Mouse (Mus musculus) kidney, embryonic 16.5 days (tissue): ENCODE results near the gene A830031A19Rik. TPM values are rescaled to one million over a fixed set of nuclear protein-coding genes. Genes with fewer than 3 reads are reported as not detected.

ENCODE experiments used
- ATAC-seq: fragments of 200-750 bp; cut with Nextera tagmentation; 2 replicates; pipeline ENCODE4 v1.8.0; 2017; ENCODE audit warnings: moderate TSS enrichment; ENCODE audit not compliant: low FRiP score, low TSS enrichment
- H3K27ac ChIP-seq: fragments of 300-500 bp; sonication (generic); 2 replicates; pipeline ENCODE4 v1.5.1; 2014; ENCODE audit warnings: low read length
- H3K27me3 ChIP-seq: fragments of 300-500 bp; sonication (generic); 2 replicates; pipeline ENCODE4 v1.6.1; 2014; ENCODE audit warnings: low read length, control low read depth, mixed read lengths; ENCODE audit not compliant: insufficient read depth
- H3K36me3 ChIP-seq: fragments of 300-500 bp; sonication (generic); 2 replicates; pipeline ENCODE4 v1.6.1; 2014; ENCODE audit warnings: low read length, control low read depth, mixed read lengths; ENCODE audit not compliant: insufficient read depth
- H3K4me1 ChIP-seq: fragments of 300-500 bp; sonication (generic); 2 replicates; pipeline ENCODE4 v1.6.1; 2014; ENCODE audit warnings: low read length, control low read depth, mixed read lengths; ENCODE audit not compliant: insufficient read depth
- H3K4me2 ChIP-seq: fragments of 300-500 bp; sonication (generic); replicated peaks from 2 replicates; pipeline ENCODE4 v1.6.1; 2014; ENCODE audit warnings: low read depth, low read length
- H3K4me3 ChIP-seq: fragments of 300-500 bp; sonication (generic); 2 replicates; pipeline ENCODE4 v1.5.1; 2014; ENCODE audit warnings: mild to moderate bottlenecking, low read length
- H3K9ac ChIP-seq: fragments of 300-500 bp; sonication (generic); replicated peaks from 2 replicates; pipeline ENCODE4 v1.6.1; 2014; ENCODE audit warnings: low read length
- H3K9me3 ChIP-seq: fragments of 300-500 bp; sonication (generic); 2 replicates; pipeline ENCODE4 v1.6.1; 2016; ENCODE audit warnings: low read length, control low read depth
- WGBS: fragments of 180-500 bp; shearing (Covaris S2); extraction: QIAGEN DNeasy Blood & Tissue Kit; methylation state at CpG from one replicate; pipeline ENCODE4 v1.1.7; 2014; 5-methylcytosine and 5-hydroxymethylcytosine counted together
- polyA plus RNA-seq: library from polyadenylated mRNA; unstranded; fragments of >200 nt; fragmentation: Nextera tagmentation; extraction: Ambion mirVana; gene quantifications from 2 replicates; pipeline ENCODE4 v1.2.1, GENCODE M21; 2015

Gene A830031A19Rik
- polyA plus RNA-seq, 1 experiment from 2014 or later, result not detected

DNA sequence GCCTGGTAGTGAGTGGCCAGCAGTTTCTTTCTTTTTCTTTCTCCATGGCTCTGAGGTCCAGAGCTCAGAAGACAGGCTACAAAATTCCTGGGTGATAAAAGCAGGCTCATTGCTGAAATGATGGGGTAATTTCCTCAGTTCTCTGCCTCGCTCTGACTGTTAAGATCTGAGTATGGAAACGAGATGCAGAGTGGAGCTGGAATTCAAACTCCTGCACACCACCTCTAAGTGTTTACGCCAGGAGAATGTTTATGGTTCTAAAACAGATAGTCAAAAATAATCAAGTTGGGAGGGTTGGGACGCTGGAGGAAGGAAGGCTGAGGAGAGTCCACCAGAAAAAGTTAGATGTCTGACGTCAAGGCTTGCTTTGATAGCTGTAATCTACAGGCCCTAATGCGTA, 10.6 kb downstream of the A830031A19Rik start:
- Histone ChIP-seq H3K4me2 (no peak overlapping the region), H3K27ac (no peak overlapping the region), H3K4me1 (peaks cover 12% of the 10 kb centered on the region), H3K9me3 (no peaks in the 10 kb centered on the region), H3K36me3 (no peaks in the 10 kb centered on the region), H3K9ac (no peak overlapping the region), H3K4me3 (no peak overlapping the region), H3K27me3 (peaks cover 78% of the 10 kb centered on the region)
- no peak for ATAC-seq
- 62% methylated on average over 6 of the region's 6 CpGs for WGBS

DNA sequence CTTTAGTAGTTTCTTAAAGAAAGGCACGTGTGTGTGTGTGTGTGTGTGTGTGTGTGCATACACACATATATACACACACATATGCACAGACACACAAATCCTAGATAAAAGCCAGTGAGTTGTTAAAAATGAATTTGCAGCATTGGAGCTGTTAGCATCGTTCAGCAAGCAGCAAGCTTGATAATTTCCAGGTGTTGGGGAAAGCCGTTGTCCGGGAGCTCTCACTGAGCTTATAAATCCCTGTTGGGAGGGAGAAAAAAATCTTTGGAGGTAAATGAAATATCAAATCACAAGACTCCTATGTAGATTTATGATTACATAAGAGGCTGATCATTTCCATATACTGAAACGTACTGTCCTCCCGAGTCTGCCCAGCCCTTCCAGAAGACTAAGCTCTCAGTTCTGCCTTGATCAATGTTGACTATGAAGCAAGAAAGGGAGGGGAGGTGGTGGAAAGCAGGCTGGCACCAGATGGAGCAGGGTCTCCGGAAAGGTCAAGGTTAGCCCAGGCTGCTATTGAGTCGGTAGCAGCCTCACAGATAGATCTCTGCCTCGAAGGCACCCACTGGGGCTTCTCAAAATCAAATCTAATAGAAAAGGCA, 12.3 kb downstream of the A830031A19Rik start:
- no peaks in the 10 kb centered on the region for H3K36me3 ChIP-seq
- no peak overlapping the region for H3K27ac ChIP-seq
- H3K9me3 ChIP-seq, result no peaks in the 10 kb centered on the region
- H3K4me1 ChIP-seq, result peaks cover 12% of the 10 kb centered on the region
- peaks cover 78% of the 10 kb centered on the region for H3K27me3 ChIP-seq
- no peak overlapping the region for H3K4me2 ChIP-seq
- H3K4me3 ChIP-seq, result no peak overlapping the region
- H3K9ac ChIP-seq, result no peak overlapping the region
- WGBS, result 37% methylated on average over 9 of the region's 9 CpGs
- no peak for ATAC-seq

DNA sequence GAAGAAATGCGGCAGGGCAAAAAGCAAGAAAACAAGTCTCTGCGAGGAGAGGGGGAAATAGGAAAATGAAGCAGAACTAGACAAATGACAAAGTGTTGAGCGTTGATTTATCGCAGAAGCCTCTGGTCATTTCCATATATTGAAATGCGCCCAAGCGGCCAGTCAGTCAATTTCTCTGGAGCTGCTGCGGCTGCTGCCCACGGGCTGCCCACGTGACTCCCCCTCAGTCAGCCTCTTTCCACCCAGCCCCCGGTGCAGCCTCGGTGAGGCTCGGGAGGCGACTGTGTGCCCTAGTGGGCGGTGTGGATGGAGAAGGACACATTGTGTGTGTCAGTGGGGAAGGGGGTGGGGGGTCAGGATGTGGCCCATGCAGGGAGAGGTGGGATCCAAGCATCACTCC, 13.0 kb downstream of the A830031A19Rik start:
- ATAC-seq, result no peak
- Histone ChIP-seq H3K9me3 (no peaks in the 10 kb centered on the region), H3K4me2 (peak overlapping the region; percentile 46), H3K36me3 (no peaks in the 10 kb centered on the region), H3K4me3 (peak overlapping the region; percentile 16; the same call in 1 of the 2 replicates), H3K27me3 (peaks cover 80% of the 10 kb centered on the region), H3K27ac (no peak overlapping the region), H3K9ac (no peak overlapping the region), H3K4me1 (peaks cover 12% of the 10 kb centered on the region)
- 3% methylated on average over 13 of the region's 14 CpGs for WGBS

DNA sequence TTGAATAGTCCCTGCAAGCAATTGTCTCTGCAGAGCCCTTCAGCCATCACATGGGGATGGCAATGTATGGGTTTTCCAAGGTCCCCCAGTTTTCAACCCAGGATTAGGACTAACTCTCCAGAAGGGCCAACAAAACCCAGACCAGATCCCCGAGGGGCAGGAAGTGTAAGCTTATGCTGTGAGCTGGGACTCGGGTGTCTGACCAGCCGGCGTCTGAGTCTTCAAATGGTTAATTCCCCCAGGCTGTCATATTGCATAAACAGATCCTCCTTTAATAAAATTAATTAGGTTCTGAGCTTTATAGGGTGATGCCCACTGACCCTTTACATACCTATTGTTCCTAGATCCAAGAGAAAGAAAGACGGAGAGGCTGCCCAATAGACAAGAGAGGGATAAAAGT, 14.4 kb downstream of the A830031A19Rik start:
- Histone ChIP-seq H3K9me3 (no peaks in the 10 kb centered on the region), H3K4me3 (peak overlapping the region; percentile 7), H3K36me3 (no peaks in the 10 kb centered on the region), H3K4me1 (peaks cover 12% of the 10 kb centered on the region), H3K9ac (no peak overlapping the region), H3K27ac (no peak overlapping the region), H3K27me3 (peaks cover 69% of the 10 kb centered on the region), H3K4me2 (no peak overlapping the region)
- 3% methylated on average over 5 of the region's 5 CpGs for WGBS
- ATAC-seq, result no peak

GRCm38 (mm10) chr11:24059137-24059536, 15.7 kb downstream of the A830031A19Rik start:
- no peaks in the 10 kb centered on the region for H3K36me3 ChIP-seq
- H3K27ac ChIP-seq, result no peak overlapping the region
- ATAC-seq, result no peak
- 33% methylated on average over 1 of the region's 1 CpGs for WGBS
- H3K9ac ChIP-seq, result no peak overlapping the region
- peaks cover 12% of the 10 kb centered on the region for H3K4me1 ChIP-seq
- H3K9me3 ChIP-seq, result no peaks in the 10 kb centered on the region
- peaks cover 60% of the 10 kb centered on the region for H3K27me3 ChIP-seq
- no peak overlapping the region for H3K4me2 ChIP-seq
- H3K4me3 ChIP-seq, result no peak overlapping the region

GRCm38 (mm10) chr11:24052882-24053281, 22.0 kb downstream of the A830031A19Rik start:
- H3K36me3 ChIP-seq, result no peaks in the 10 kb centered on the region
- ATAC-seq, result no peak
- 67% methylated on average over 6 of the region's 6 CpGs for WGBS

DNA sequence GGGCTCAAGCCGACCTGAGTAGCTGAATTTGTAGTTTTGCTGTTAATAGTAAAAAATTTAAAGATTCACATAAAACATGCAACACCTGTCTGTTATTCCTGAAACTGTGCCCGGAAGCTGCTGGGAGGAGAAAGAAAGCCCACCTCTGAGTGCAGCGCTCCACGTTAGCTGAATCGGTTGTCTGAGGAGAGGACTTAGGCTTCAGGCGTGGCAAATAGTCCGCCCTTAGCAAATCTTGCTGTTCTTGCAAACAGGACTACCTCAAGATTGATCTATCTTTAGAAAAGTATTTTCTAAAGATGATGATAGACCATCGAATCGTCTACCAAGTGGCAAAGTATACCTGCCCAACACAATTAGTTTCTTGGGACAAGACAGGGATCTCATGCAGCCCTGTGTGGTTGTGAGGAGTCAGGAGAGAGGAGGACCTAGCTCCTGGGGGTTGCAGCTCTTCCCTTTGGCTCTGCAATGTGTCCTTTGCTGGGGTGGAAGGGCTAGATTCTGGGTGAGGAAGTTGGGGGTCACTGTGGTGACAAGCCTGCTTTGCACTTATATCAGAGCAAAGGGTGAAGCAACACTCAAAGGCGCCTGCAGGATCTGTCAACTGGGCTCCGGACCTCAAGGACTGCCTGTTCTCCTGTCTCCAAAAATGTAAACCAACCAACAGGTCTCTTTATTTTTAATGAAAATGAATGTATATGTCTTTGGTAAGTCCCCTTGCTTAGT, 24.7 kb downstream of the A830031A19Rik start:
- Histone ChIP-seq H3K4me3 (no peak overlapping the region), H3K9me3 (no peaks in the 10 kb centered on the region; the same call in 1 of the 2 replicates), H3K27ac (no peak overlapping the region), H3K9ac (no peak overlapping the region), H3K27me3 (peaks cover 5% of the 10 kb centered on the region; the same call in 1 of the 2 replicates), H3K4me1 (no peaks in the 10 kb centered on the region), H3K4me2 (no peak overlapping the region), H3K36me3 (no peaks in the 10 kb centered on the region)
- 78% methylated on average over 11 of the region's 11 CpGs for WGBS
- no peak for ATAC-seq

More at GRCm38 (mm10) chr11:24052882-24053281, 22.0 kb downstream of the A830031A19Rik start:
- no peak overlapping the region for H3K9ac ChIP-seq
- H3K4me1 ChIP-seq, result no peaks in the 10 kb centered on the region
- peaks cover 8% of the 10 kb centered on the region for H3K27me3 ChIP-seq
- H3K4me2 ChIP-seq, result no peak overlapping the region
- H3K9me3 ChIP-seq, result no peaks in the 10 kb centered on the region; the same call in 1 of the 2 replicates
- H3K27ac ChIP-seq, result no peak overlapping the region
- no peak overlapping the region for H3K4me3 ChIP-seq

DNA sequence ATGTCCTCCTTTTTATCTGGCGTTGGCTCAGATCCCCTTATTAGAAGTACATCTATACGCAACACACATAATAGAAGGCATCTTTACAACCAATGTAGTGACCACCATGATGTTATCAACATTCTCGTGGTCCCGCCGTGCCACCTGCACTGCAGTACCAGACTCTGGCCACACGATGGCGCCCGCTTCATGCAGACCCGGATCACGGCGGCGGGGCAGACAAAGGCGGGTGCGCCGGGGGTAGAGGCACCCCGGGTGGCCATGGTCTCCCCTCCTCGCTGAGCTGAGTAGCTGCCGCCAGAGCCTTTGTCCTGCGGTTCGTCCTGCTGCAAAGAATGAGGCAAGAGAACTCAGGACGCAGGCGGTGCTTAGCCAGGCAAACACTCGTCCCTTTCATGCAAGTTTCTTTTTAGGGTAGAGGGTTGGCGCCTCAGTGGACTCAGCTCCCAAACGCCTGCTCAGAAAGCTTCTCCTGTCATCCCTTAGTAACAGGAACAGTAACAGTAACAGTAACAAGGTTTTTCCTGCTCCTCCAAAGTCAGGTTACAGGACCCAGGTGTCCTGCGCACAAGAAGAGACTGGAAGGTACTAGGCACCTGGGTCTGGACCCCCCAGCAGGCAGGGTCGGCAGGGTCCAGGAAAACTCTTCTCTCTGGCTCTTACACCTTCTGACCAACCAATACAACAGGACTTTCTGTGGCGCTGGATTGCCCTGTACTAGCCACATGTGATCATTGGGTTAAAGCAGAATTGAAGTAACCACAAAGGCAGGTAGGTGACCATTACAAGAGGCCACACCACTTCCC, 25.4 kb downstream of the A830031A19Rik start:
- ATAC-seq, result peak; percentile 84
- 4% methylated on average over 28 of the region's 28 CpGs for WGBS
- peak overlapping the region; percentile 64 for H3K4me2 ChIP-seq
- peaks cover 5% of the 10 kb centered on the region; the same call in 1 of the 2 replicates for H3K27me3 ChIP-seq
- no peak overlapping the region for H3K27ac ChIP-seq
- no peaks in the 10 kb centered on the region for H3K4me1 ChIP-seq
- peak overlapping the region; percentile 48 for H3K4me3 ChIP-seq
- H3K36me3 ChIP-seq, result no peaks in the 10 kb centered on the region
- no peaks in the 10 kb centered on the region; the same call in 1 of the 2 replicates for H3K9me3 ChIP-seq
- peak overlapping the region; percentile 60 for H3K9ac ChIP-seq

- ATAC-seq, result no peak
- Histone ChIP-seq H3K4me3 (no peak overlapping the region), H3K27me3 (0 out of 2 replicates have a peak, but pooled peaks cover 5% of the 10 kb centered on the region), H3K4me1 (no peaks in the 10 kb centered on the region), H3K36me3 (no peaks in the 10 kb centered on the region), H3K9ac (no peak overlapping the region), H3K9me3 (no peaks in the 10 kb centered on the region), H3K4me2 (no peak overlapping the region), H3K27ac (no peak overlapping the region)
- 73% methylated on average over 6 of the region's 6 CpGs for WGBS
Measured at GRCm38 (mm10) chr11:24044025-24044424, 30.8 kb downstream of the A830031A19Rik start.
